Mouse (Mus musculus): ENCODE data around the gene Znrd1.

- TF ChIP-seq POLR2A (IDR thresholded peaks at IDR 0.05; ENCODE audit: borderline replicate concordance, extremely low read depth, low read depth, low read length) (no peak), CTCF (IDR thresholded peaks at IDR 0.05; ENCODE audit: insufficient read depth, low read length) (no peak)
These were observed 31.1 kb upstream of the Znrd1 start, which contains the start of gene H2-M5 for GRCm38 (mm10) chr17:36989437-36989836.
